Mouse (Mus musculus): Measurements from ENCODE around the gene AI464131.

GRCm38 (mm10) chr4:41505131-41505551 lies 2.3 kb upstream of the AI464131 start:
- TF ChIP-seq CTCF (IDR thresholded peaks at IDR 0.05; ENCODE audit: extremely low read depth, insufficient read depth, low read length), result no peak
- TF ChIP-seq POLR2A (IDR thresholded peaks at IDR 0.05; ENCODE audit: extremely low read depth, insufficient read depth, low read length), result no peak

Measured in cortical plate, adult 2 months (tissue).